Mouse (Mus musculus) erythroblast, embryonic 14.5 days (primary cell): ENCODE data around the gene Spata1.

ENCODE experiments used
- GATA1 ChIP-seq: IDR thresholded peaks from 2 replicates; pipeline ENCODE4 v1.6.1; 2012; ENCODE audit warnings: low read length, inconsistent platforms, mixed read lengths
- TAL1 ChIP-seq: IDR thresholded peaks from 3 replicates; pipeline ENCODE4 v1.6.1; 2012; ENCODE audit warnings: low read length, inconsistent platforms, mixed read lengths

DNA sequence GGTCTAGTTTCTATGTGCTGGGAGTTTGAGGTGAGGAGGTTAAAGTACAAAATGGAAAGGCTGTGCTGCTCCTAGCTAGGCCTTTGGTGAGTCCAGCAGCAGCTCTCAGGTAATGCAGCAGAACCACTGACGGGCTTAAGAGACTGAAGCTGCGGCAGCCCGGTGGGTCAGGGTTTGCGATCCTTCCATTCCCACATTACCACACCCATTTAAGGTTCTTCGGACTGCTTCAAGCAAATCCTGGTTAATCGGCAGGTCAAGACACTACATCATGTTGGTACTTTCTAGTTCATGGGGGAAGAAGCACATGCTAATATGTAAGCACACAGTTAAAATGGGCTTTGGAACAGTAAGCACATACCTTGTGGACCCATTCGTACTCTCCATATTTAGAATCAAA, 7.2 kb upstream of the Spata1 start:
- TF ChIP-seq GATA1 (no peak), TAL1 (no peak)
